Mouse (Mus musculus): Measurements from ENCODE around the gene Arpc1b.

Arpc1b gene

GRCm38 (mm10) chr5:145164710-145165109, 50.7 kb downstream of the Arpc1b start:
- no peak for DNase-seq (ENCODE audit: low spot score)

GRCm38 (mm10) chr5:145165184-145165583, 51.2 kb downstream of the Arpc1b start:
- DNase-seq (ENCODE audit: low spot score): no peak

- peak; percentile 99 for DNase-seq (ENCODE audit: low spot score)
Observed at GRCm38 (mm10) chr5:145166536-145167305, 52.7 kb downstream of the Arpc1b start, which contains the start of the genes Ptcd1 and Cpsf4. Gene Ptcd1 (minus strand): TSS chr5:145167108. Gene Cpsf4 (plus strand): TSS chr5:145167213.

- DNase-seq (ENCODE audit: low spot score): no peak
Observed at GRCm38 (mm10) chr5:145167306-145167661, 53.3 kb downstream of the Arpc1b start.

GRCm38 (mm10) chr5:145178461-145178980, 64.5 kb downstream of the Arpc1b start:
- DNase-seq (ENCODE audit: low spot score): no peak
